Mouse (Mus musculus) layer of hippocampus, adult 6 months (tissue): ENCODE measurements around the gene Mpl. TPM values are rescaled to one million over a fixed set of nuclear protein-coding genes. Genes with fewer than 3 reads are reported as not detected.

ENCODE experiments used
- long read RNA-seq, 2 experiments: library from polyadenylated mRNA; unstranded; transcript quantifications; one replicate each; pipeline ENCODE4 v2.0.0; 2019 to 2020
- polyA plus RNA-seq: library from polyadenylated mRNA; unstranded; fragments of <200 nt; fragmentation: Nextera tagmentation; gene quantifications from 2 replicates; pipeline ENCODE4 v1.2.3, GENCODE M21; 2021

The Mpl gene
- 0.09 and 0.13 TPM in 2 replicates for polyA plus RNA-seq
- long read RNA-seq, experiment 1, result 0 reads
- long read RNA-seq, experiment 2, result 0 reads

DNA sequence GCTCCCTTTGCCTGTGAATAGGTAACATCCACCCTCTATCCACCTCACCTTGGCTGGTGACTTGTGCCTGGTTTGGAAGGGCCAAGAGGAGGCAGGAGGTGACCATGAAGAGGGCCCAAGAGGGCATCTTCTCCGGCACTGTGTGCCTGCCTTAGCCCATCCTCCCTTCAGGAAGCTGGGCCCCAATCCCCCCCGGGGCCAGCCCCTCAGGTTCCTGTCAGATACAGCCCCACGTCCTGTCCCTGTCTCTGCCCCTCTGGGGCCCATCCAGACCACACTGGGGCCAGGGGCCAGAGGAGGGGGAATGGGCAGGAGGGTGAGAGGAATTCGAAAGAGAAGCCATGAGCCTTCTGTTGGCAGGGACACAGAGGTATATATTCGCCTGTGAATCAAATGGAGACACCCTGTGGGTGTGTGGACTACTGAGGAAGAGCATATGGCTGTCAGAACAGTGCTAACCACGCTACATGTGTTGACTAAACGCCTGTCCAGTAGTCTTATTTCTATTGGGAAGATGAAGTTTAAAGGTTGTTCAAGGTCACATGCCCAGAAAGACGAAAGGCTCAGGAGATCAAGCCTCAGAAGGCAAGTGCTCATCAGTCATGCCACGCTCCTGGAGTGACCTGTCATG lies at the start of gene Mpl:
Mpl (minus strand) TSS at position 169 of the 631 bp plus-strand sequence.

DNA sequence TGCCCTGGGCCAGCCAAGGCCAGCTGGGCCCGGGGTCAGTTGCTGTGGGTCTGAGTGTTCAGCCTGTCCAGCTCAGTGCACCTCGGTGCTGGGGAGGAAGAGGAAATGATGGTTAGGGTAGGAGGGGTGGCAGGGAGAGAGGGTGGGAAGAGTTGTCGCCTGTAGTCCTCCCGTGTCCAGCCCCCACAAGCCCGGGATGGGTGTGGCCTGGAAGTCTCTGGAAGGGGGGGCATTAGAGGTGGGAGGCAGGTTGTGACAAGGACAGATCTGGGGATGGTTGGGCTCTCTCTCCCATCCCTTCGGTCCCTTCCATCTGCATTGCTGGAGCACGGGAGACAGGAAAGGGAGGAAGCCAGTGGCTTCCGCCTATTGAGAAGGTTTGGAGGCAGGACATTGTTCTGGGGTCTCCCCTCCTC lies 32.4 kb upstream of the Mpl start, which contains the start of gene Tie1:
Tie1 (minus strand) TSS at position 345 of the 416 bp plus-strand sequence.

DNA sequence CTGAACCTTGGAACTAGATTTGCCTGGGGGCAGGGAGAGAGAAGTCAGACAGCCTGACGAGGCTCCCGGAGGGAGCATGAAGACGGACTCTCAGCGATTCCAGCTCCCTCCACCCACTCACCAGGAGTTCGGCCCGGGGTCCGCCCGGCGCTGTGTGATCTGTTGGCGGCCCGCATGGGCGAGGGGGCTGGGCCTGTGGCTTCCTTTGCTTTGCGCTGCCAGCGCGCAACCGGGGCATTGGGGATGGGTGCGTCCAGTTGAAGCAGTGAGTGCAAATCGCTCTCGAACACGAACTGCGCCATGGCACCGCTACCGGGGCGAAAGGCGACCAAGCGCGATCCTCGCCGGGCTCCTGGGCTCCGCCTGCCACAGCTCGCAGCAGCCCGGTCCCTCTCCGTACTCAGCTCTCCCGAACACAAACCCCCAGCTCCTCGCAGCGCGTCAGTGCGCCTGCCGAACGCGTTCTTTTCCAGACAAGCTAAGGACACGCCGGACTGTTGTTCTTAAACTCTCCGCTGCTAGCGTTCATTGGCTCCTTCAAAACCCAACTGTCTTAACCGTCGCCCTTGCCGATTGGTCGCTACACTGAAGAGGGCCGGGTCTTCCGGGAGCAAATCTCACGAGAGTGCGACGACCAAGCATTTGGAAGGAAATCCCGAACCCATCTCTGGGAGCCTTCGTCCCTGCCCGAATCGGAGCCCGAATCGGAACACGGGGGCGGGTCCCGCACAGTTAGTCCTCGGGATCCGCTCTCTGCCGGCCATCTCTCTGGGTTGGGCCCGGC lies 20.3 kb downstream of the Mpl start, which contains the start of gene Cdc20:
Cdc20 (minus strand) TSS at position 533 of the 784 bp plus-strand sequence.

DNA sequence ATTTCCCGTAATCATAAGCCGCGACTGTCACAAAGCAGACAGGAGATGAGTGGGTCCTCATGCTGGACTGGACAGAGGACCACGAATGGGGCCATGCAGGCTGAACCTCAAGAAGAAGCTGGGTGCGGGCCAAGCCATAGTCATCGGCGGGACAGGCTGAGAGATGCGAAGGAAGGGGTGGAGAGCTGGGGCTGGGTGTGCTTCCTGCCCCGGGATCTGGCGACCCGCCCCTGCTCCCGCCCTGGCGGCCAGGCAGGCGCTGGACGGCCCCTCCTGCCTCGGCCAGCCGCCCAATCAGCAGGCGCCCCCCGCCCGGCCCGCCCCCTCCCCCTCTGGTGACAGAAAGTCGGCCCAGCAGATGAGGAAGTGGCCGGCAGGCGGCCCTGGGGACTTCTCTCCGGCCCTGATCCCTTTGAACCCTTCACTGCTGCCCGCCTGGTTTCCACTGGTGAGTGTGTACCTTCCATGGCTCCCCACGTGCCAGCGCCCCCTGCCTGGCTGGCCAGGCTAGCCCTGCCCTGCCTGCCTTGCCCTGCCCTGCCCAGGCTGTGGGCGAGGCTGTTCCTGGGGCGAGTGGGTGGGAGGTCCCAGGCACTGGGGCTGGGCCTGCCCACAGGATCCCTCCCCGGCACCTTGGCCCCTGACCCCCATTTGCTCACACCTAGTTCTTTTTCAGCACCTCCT lies 29.4 kb downstream of the Mpl start, which contains the start of gene Elovl1:
Elovl1 (plus strand) TSS at position 326 of the 684 bp plus-strand sequence.

DNA sequence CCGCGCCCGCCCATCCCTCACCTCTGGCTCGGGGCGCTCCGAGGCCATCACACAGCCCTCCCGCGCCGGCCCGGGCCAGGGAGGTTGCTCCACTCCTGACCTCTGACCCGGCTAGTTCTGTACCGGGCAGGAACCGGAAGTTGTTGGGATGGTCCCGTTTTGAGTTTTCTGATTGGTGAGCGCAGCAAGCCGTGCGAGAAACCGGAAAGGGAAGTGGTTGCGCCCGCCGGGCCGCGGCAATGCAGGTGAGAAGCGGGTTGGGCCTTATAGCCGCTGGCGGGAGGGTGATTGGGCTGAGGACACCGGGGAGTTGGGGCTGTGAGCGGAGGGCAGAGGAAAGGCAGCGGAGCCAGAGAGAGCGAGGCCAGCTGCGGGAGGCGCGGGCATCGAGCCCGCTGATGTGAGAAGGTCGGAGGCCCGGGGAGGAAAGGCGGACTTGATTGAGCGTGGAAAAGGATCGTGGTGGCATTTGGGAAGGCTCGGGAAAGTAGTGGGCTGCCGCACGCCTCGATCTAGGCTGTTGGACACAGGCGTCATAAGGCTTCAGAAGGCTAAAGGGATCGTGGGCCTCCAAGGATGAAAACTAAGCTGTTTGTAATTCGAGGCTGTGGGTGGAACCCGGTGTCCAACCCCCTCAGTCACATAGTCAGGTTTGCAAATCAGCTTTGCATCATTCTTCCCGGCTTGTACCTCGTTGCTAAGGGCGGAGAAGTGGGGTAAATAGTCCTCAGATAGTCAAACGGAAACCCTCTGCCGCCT lies 48.0 kb downstream of the Mpl start, which contains the start of the genes Szt2 and Med8:
Szt2 (minus strand) TSS at position 132 of the 759 bp plus-strand sequence.
Med8 (plus strand) TSS at position 196 of the 759 bp plus-strand sequence.

Other genes with a start within 250 kb of the Mpl start
- 6.0 and 6.4 TPM in 2 replicates for gene Ptprf, start 166.1 kb downstream of the Mpl start, polyA plus RNA-seq
- gene Szt2, start 48.2 kb downstream of the Mpl start, polyA plus RNA-seq, result 2.1 and 2.2 TPM in 2 replicates
- gene Med8, start 48.2 kb downstream of the Mpl start, polyA plus RNA-seq, result 42.3 and 43.7 TPM in 2 replicates
- gene Elovl1, start 29.4 kb downstream of the Mpl start, polyA plus RNA-seq, result 23.3 and 23.4 TPM in 2 replicates
- gene Cdc20, start 20.2 kb downstream of the Mpl start, polyA plus RNA-seq, result 0.93 and 1.3 TPM in 2 replicates
- 2.3 and 3.5 TPM in 2 replicates for gene Tie1, start 32.5 kb upstream of the Mpl start, polyA plus RNA-seq
- not detected in 2 replicates for gene 2610528J11Rik, start 69.5 kb upstream of the Mpl start, polyA plus RNA-seq
- 11.1 and 13.1 TPM in 2 replicates for gene Tmem125, start 86.5 kb upstream of the Mpl start, polyA plus RNA-seq
- 0.70 and 1.3 TPM in 2 replicates for gene Cfap57, start 163.3 kb upstream of the Mpl start, polyA plus RNA-seq
- 45.6 and 51.6 TPM in 2 replicates for gene Ebna1bp2, start 163.3 kb upstream of the Mpl start, polyA plus RNA-seq
- not detected in 2 replicates for gene Olfr62, start 201.4 kb upstream of the Mpl start, polyA plus RNA-seq
- not detected in 2 replicates for gene Olfr1342, start 235.2 kb upstream of the Mpl start, polyA plus RNA-seq
- not detected in 2 replicates for gene Olfr1341, start 246.0 kb upstream of the Mpl start, polyA plus RNA-seq